Comparison of ENCODE assay signal across 9 mouse cellular contexts in genomic region chr4:32246801-32247200, GRCm38 (mm10). TPM values are rescaled to one million over a fixed set of nuclear protein-coding genes. Genes with fewer than 3 reads are reported as not detected.
DNase-seq lines count a peak whose midpoint lies in the region; ATAC-seq and TF ChIP-seq lines count a peak whose summit lies in the region.
"Had no signal": no experiment of that assay in that cellular context is flagged by ENCODE, and none has a peak within 500 bp of the region (broad histone marks: within the 10 kb centered on the region; RNA-seq: fewer than 3 reads in every experiment).

No protein-coding gene starts in this region.

- no peaks in the 10 kb centered on the region for H3K27me3 ChIP-seq in heart, postnatal 0 days (ENCODE audit: control insufficient read depth, insufficient read depth, low read length)
- no peaks in the 10 kb centered on the region for H3K27me3 ChIP-seq in forebrain, embryonic 14.5 days (replicated peaks; ENCODE audit: control insufficient read depth, insufficient read depth, low read length)

- H3K27ac ChIP-seq in heart, postnatal 0 days (ENCODE audit: low read depth) = 0 out of 2 replicates have a peak overlapping the region, but pooled peaks have one; percentile 5
- H3K27ac ChIP-seq in forebrain, embryonic 14.5 days (ENCODE audit: low read depth, low read length) = peak overlapping the region; percentile 22; the same call in 1 of the 2 replicates

- TF ChIP-seq CTCF in heart, postnatal 0 days (IDR thresholded peaks at IDR 0.05; ENCODE audit: low read depth) = no peak
- no peak for TF ChIP-seq CTCF in lung, adult 2 months (IDR thresholded peaks at IDR 0.05; ENCODE audit: insufficient read depth, low read length)

- TF ChIP-seq POLR2A in lung, adult 2 months (IDR thresholded peaks at IDR 0.05; ENCODE audit: borderline replicate concordance, extremely low read depth, low read depth, low read length) = no peak

- no peak for ATAC-seq in heart, postnatal 0 days (ENCODE audit: insufficient read depth, low read depth)
- ATAC-seq in forebrain, embryonic 14.5 days = no peak

- peaks cover 34% of the 10 kb centered on the region for H3K4me1 ChIP-seq in heart, postnatal 0 days (ENCODE audit: control insufficient read depth, insufficient read depth)
- H3K4me1 ChIP-seq in forebrain, embryonic 14.5 days (ENCODE audit: control insufficient read depth, insufficient read depth, low read length) = peaks cover 65% of the 10 kb centered on the region
- peaks cover 21% of the 10 kb centered on the region for H3K4me1 ChIP-seq in lung, adult 2 months (ENCODE audit: control insufficient read depth, insufficient read depth, low read length)

- WGBS in heart, postnatal 0 days = 12% methylated on average over 7 of the region's 7 CpGs
- WGBS in forebrain, embryonic 14.5 days = 15% methylated on average over 7 of the region's 7 CpGs
- 32% methylated on average over 7 of the region's 7 CpGs for WGBS in lung, adult 2 months

- no peaks in the 10 kb centered on the region for H3K36me3 ChIP-seq in heart, postnatal 0 days (replicated peaks; ENCODE audit: control insufficient read depth, insufficient read depth, low read length)
- no peaks in the 10 kb centered on the region for H3K36me3 ChIP-seq in forebrain, embryonic 14.5 days (ENCODE audit: control insufficient read depth, insufficient read depth, low read length)

- H3K4me2 ChIP-seq in heart, postnatal 0 days (ENCODE audit: low read depth, low read length) = no peak overlapping the region
- no peak overlapping the region for H3K4me2 ChIP-seq in forebrain, embryonic 14.5 days (ENCODE audit: low read length)

- no peak overlapping the region for H3K9ac ChIP-seq in heart, postnatal 0 days (replicated peaks; ENCODE audit: low read depth, low read length)
- H3K9ac ChIP-seq in forebrain, embryonic 14.5 days (ENCODE audit: low read length) = no peak overlapping the region

- TF ChIP-seq EP300 in heart, postnatal 0 days (IDR thresholded peaks at IDR 0.05; ENCODE audit: low read depth) = no peak

- DNase-seq in heart, postnatal 0 days (ENCODE audit: low spot score) = no peak
- no peak for DNase-seq in heart, adult 9 months (ENCODE audit: low spot score in 2 of 2)
- peak; percentile 22 to 89 for DNase-seq in adrenal gland, adult (ENCODE audit: inconsistent age in 2 of 2, low spot score in 1 of 2)
- DNase-seq in forebrain, embryonic 14.5 days (ENCODE audit: low spot score) = peak; percentile 45
- DNase-seq in lung, adult 2 months = peak; percentile 82
- no peak for DNase-seq in ovary, postnatal 10 days (ENCODE audit: low spot score)
- DNase-seq in c-Kit-positive CD71-positive TER-119-positive erythroid progenitor cells, embryonic 14.5 days (ENCODE audit: low spot score) = no peak
- DNase-seq in testis, postnatal 14 days (ENCODE audit: low spot score) = no peak
- DNase-seq: layer of hippocampus, adult 9-11 months had no signal

- no peak overlapping the region for H3K4me3 ChIP-seq in heart, postnatal 0 days (ENCODE audit: low read depth, low read length)
- H3K4me3 ChIP-seq in forebrain, embryonic 14.5 days (ENCODE audit: low read depth, low read length) = no peak overlapping the region
- no peak overlapping the region for H3K4me3 ChIP-seq in lung, adult 2 months (replicated peaks; ENCODE audit: extremely low read depth, low read depth, low read length)

- H3K9me3 ChIP-seq in heart, postnatal 0 days (replicated peaks; ENCODE audit: control insufficient read depth, low read length) = no peaks in the 10 kb centered on the region
- no peaks in the 10 kb centered on the region for H3K9me3 ChIP-seq in forebrain, embryonic 14.5 days (replicated peaks; ENCODE audit: control insufficient read depth, low read length)

RNA-seq across cellular contexts. Expression of gene Bach2, which starts 8.2 kb away (rescaled TPM):
- 2.1 and 3.1 TPM in 2 replicates for total RNA-seq in heart, postnatal 0 days (2014; rRNA removed; ENCODE audit: low replicate concordance)
- polyA plus RNA-seq in heart, postnatal 0 days (2015; fragmentation: Nextera tagmentation; extraction: Ambion mirVana) = 2.1 and 2.4 TPM in 2 replicates
- 21.9 and 26.0 TPM in 2 replicates for polyA plus RNA-seq in forebrain, embryonic 14.5 days (2014; fragmentation: Nextera tagmentation; extraction: Ambion mirVana)
- 3.8 and 7.5 TPM in 2 replicates for polyA plus RNA-seq in lung, adult 2 months (2012; rRNA removed)

Comparison
In these comparisons a context has a peak if more than half of its experiments do, and no peak if none do; other contexts are left out.
1. DNase-seq: peak in adrenal gland, adult (2 of 2), forebrain, embryonic 14.5 days (single experiment) and lung, adult 2 months (single experiment); none in heart, postnatal 0 days (single experiment), heart, adult 9 months (0 of 2), ovary, postnatal 10 days (single experiment), c-Kit-positive CD71-positive TER-119-positive erythroid progenitor cells, embryonic 14.5 days (single experiment) and testis, postnatal 14 days (single experiment).